Mouse (Mus musculus) heart, postnatal 25 days (tissue): ENCODE measurements around the gene Psmd11. TPM values are rescaled to one million over a fixed set of nuclear protein-coding genes. Genes with fewer than 3 reads are reported as not detected.
"Not testable (repeated sequence)": the region's sequence is repeated elsewhere in the genome, so short reads cannot be mapped to it uniquely, and the experiment has no call there.

Experiments used
- DNase-seq: peaks from one replicate; pipeline ENCODE4 v3.0.0; 2022; ENCODE audit warnings: low spot score
- intact Hi-C: fragments of 180-260 bp; cut with DNase I; formaldehyde crosslinking; loops from one replicate; pipeline ENCODE4 v1.15.1; 2025
- total RNA-seq, 2 experiments: library from RNA; stranded (reverse); gene quantifications; 2 replicates each; pipeline ENCODE4 v1.2.3; 2021

The Psmd11 gene
- total RNA-seq, 2 experiments from 2014 or later = 104 to 112 TPM

- DNase-seq, intact Hi-C loops: not testable (repeated sequence)
Observed at GRCm38 (mm10) chr11:80426029-80426813, 2.2 kb upstream of the Psmd11 start.

- intact Hi-C loops = loop anchor here (2.0 kb wide), 1 partner anchor 242 kb away; no protein-coding TSS in a partner anchor
- DNase-seq = no peak
Observed at GRCm38 (mm10) chr11:80429009-80429475, 627 bp downstream of the Psmd11 start.

- intact Hi-C loops = loop anchor here (2.0 kb wide), 1 partner anchor 241 kb away; no protein-coding TSS in a partner anchor
- DNase-seq = no peak
Observed at GRCm38 (mm10) chr11:80429500-80430166, 1.2 kb downstream of the Psmd11 start.

GRCm38 (mm10) chr11:80430366-80430910, 2.0 kb downstream of the Psmd11 start:
- DNase-seq = no peak
- intact Hi-C loops = no loop called here

- intact Hi-C loops = no loop called here
- no peak for DNase-seq
Observed at GRCm38 (mm10) chr11:80446916-80447315, 18.5 kb downstream of the Psmd11 start.

- intact Hi-C loops = no loop called here
- no peak for DNase-seq
Observed at GRCm38 (mm10) chr11:80449859-80450258, 21.4 kb downstream of the Psmd11 start.

- no peak for DNase-seq
- intact Hi-C loops = no loop called here
Observed at GRCm38 (mm10) chr11:80452242-80452641, 23.8 kb downstream of the Psmd11 start.

- intact Hi-C loops = no loop called here
Observed at GRCm38 (mm10) chr11:80453198-80453597, 24.8 kb downstream of the Psmd11 start.

GRCm38 (mm10) chr11:80463605-80464130, 35.3 kb downstream of the Psmd11 start:
- DNase-seq, intact Hi-C loops: not testable (repeated sequence)

More at GRCm38 (mm10) chr11:80453198-80453597, 24.8 kb downstream of the Psmd11 start:
- DNase-seq = no peak

GRCm38 (mm10) chr11:80471836-80472605, 43.6 kb downstream of the Psmd11 start:
- intact Hi-C loops = no loop called here
- DNase-seq = no peak

- intact Hi-C loops = no loop called here
- no peak for DNase-seq
Observed at GRCm38 (mm10) chr11:80474175-80474691, 45.8 kb downstream of the Psmd11 start.

GRCm38 (mm10) chr11:80474846-80475245, 46.4 kb downstream of the Psmd11 start:
- intact Hi-C loops = loop anchor here (5.0 kb wide), 2 partner anchors 47 to 127 kb away; no protein-coding TSS in a partner anchor
- no peak for DNase-seq

- no peak for DNase-seq
- intact Hi-C loops = loop anchor here (5.0 kb wide), 2 partner anchors 47 to 127 kb away; no protein-coding TSS in a partner anchor
Observed at GRCm38 (mm10) chr11:80475544-80475943, 47.1 kb downstream of the Psmd11 start.

- intact Hi-C loops = loop anchor here (1.0 to 5.0 kb wide), 3 partner anchors 46 to 194 kb away; no protein-coding TSS in a partner anchor
- peak; percentile 73 for DNase-seq
Observed at GRCm38 (mm10) chr11:80476222-80477189, 48.1 kb downstream of the Psmd11 start, which contains the start of gene Cdk5r1. Cdk5r1 (plus strand) TSS chr11:80477023.

- no peak for DNase-seq
Observed at GRCm38 (mm10) chr11:80477341-80478199, 49.2 kb downstream of the Psmd11 start.

GRCm38 (mm10) chr11:80478694-80479412, 50.4 kb downstream of the Psmd11 start:
- no peak for DNase-seq
- intact Hi-C loops = loop anchor here (5.0 kb wide), 2 partner anchors 43 to 123 kb away; no protein-coding TSS in a partner anchor

More at GRCm38 (mm10) chr11:80477341-80478199, 49.2 kb downstream of the Psmd11 start:
- intact Hi-C loops = loop anchor here (1.0 to 5.0 kb wide), 3 partner anchors 45 to 193 kb away; no protein-coding TSS in a partner anchor
